Mouse (Mus musculus) liver, postnatal 0 days (tissue): Measurements from ENCODE around the gene Klf6. TPM values are rescaled to one million over a fixed set of nuclear protein-coding genes. Genes with fewer than 3 reads are reported as not detected.
A peak's percentile ranks its signal among the peaks of the same experiment; 100 is the strongest.

Experiments used
- ATAC-seq: fragments of 200-750 bp; cut with Nextera tagmentation; 2 replicates; pipeline ENCODE4 v1.8.0; 2017; ENCODE audit warnings: mild to moderate bottlenecking, moderate library complexity
- DNase-seq: peaks from one replicate; pipeline ENCODE4 v3.0.0-alpha.2; 2016
- H3K27ac ChIP-seq: fragments of 300-500 bp; sonication (generic); 2 replicates; pipeline ENCODE4 v1.5.1; 2014; ENCODE audit warnings: antibody characterized with exemption, moderate library complexity, mild to moderate bottlenecking, low read depth
- H3K27me3 ChIP-seq: fragments of 300-500 bp; sonication (generic); 2 replicates; pipeline ENCODE4 v1.6.1; 2014; ENCODE audit warnings: low read length, control low read depth, mixed read lengths; ENCODE audit not compliant: insufficient read depth
- H3K36me3 ChIP-seq: fragments of 300-500 bp; sonication (generic); replicated peaks from 2 replicates; pipeline ENCODE4 v1.6.1; 2014; ENCODE audit warnings: mild to moderate bottlenecking, control low read depth, low read length, moderate library complexity, mixed read lengths; ENCODE audit not compliant: insufficient read depth
- H3K4me1 ChIP-seq: fragments of 300-500 bp; sonication (generic); 2 replicates; pipeline ENCODE4 v1.6.1; 2014; ENCODE audit warnings: antibody characterized with exemption, mild to moderate bottlenecking, control low read depth; ENCODE audit not compliant: insufficient read depth
- H3K4me2 ChIP-seq: fragments of 300-500 bp; sonication (generic); 2 replicates; pipeline ENCODE4 v1.6.1; 2014; ENCODE audit warnings: low read depth, mild to moderate bottlenecking, low read length, moderate library complexity, mixed read lengths
- H3K4me3 ChIP-seq: fragments of 300-500 bp; sonication (generic); 2 replicates; pipeline ENCODE4 v1.5.1; 2014; ENCODE audit warnings: low read depth, low read length
- H3K9ac ChIP-seq: fragments of 300-500 bp; sonication (generic); replicated peaks from 2 replicates; pipeline ENCODE4 v1.6.1; 2014; ENCODE audit warnings: mild to moderate bottlenecking, moderate library complexity
- H3K9me3 ChIP-seq: fragments of 300-500 bp; sonication (generic); 2 replicates; pipeline ENCODE4 v1.6.1; 2016; ENCODE audit warnings: mild to moderate bottlenecking, control low read depth, low read length, mixed read lengths
- CTCF ChIP-seq: sonication (generic); IDR thresholded peaks from 2 replicates; pipeline ENCODE4 v1.5.1; 2016; ENCODE audit warnings: antibody characterized with exemption, low read depth
- EP300 ChIP-seq: IDR thresholded peaks from 2 replicates; pipeline ENCODE4 v1.6.1; 2016; ENCODE audit warnings: antibody characterized with exemption, low read depth, mild to moderate bottlenecking
- WGBS: fragments of 180-500 bp; shearing (Covaris S2); extraction: QIAGEN DNeasy Blood & Tissue Kit; methylation state at CpG from one replicate; pipeline ENCODE4 v1.1.7; 2014; ENCODE audit not compliant: insufficient replicate concordance; 5-methylcytosine and 5-hydroxymethylcytosine counted together
- polyA plus RNA-seq: library from polyadenylated mRNA; unstranded; fragments of >200 nt; fragmentation: Nextera tagmentation; extraction: Ambion mirVana; gene quantifications from 2 replicates; pipeline ENCODE4 v1.2.1, GENCODE M21; 2015

The Klf6 gene
- polyA plus RNA-seq, 1 experiment from 2014 or later = 18.9 TPM

- Histone ChIP-seq H3K4me3 (no peak overlapping the region), H3K4me2 (no peak overlapping the region), H3K9ac (no peak overlapping the region), H3K27me3 (no peaks in the 10 kb centered on the region), H3K36me3 (peaks cover 19% of the 10 kb centered on the region), H3K9me3 (no peaks in the 10 kb centered on the region), H3K4me1 (peaks cover 5% of the 10 kb centered on the region; the same call in 1 of the 2 replicates), H3K27ac (no peak overlapping the region)
- no peak for ATAC-seq
- no peak for DNase-seq
- TF ChIP-seq CTCF (no peak), EP300 (no peak)
- 81% methylated on average over 7 of the region's 7 CpGs for WGBS
These were observed 10.1 kb downstream of the Klf6 start for GRCm38 (mm10) chr13:5871414-5871813.

DNA sequence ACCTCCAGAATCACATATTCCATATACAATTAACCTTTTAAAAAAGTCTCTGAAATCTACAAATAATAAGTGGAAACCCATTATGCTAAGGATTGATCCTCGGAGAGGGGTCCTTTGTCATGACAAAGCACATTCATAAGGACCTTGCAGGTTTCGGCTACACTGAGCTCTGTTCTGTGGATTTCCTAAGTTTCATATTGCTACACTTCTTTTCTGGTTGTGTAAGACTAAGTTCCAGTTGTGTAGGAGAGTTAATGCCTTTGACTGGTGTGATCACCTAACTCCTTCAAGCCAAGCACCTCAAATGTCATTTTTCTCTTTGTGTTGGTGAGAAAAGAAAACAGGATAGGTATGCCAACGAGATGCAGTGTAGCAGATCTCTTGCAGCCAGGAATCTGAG is 12.4 kb downstream of the Klf6 start:
- DNase-seq (no peak), ATAC-seq (no peak)
- Histone ChIP-seq H3K27me3 (no peaks in the 10 kb centered on the region), H3K36me3 (0 out of 2 replicates have a peak, but pooled peaks cover 2% of the 10 kb centered on the region), H3K4me2 (no peak overlapping the region), H3K27ac (no peak overlapping the region), H3K4me1 (peaks cover 5% of the 10 kb centered on the region; the same call in 1 of the 2 replicates), H3K9me3 (no peaks in the 10 kb centered on the region), H3K9ac (no peak overlapping the region), H3K4me3 (no peak overlapping the region)
- 66% methylated on average over 3 of the region's 3 CpGs for WGBS
- TF ChIP-seq CTCF = no peak
- no peak for TF ChIP-seq EP300

- no peaks in the 10 kb centered on the region for H3K9me3 ChIP-seq
- peaks cover 3% of the 10 kb centered on the region; the same call in 1 of the 2 replicates for H3K4me1 ChIP-seq
- no peaks in the 10 kb centered on the region for H3K27me3 ChIP-seq
- ATAC-seq = peak; percentile 57
- H3K9ac ChIP-seq = no peak overlapping the region
- no peaks in the 10 kb centered on the region for H3K36me3 ChIP-seq
- DNase-seq = no peak
- H3K4me3 ChIP-seq = no peak overlapping the region
- WGBS = 65% methylated on average over 3 of the region's 3 CpGs
- H3K27ac ChIP-seq = no peak overlapping the region
- TF ChIP-seq CTCF (no peak), EP300 (0 out of 2 replicates have a peak, but pooled peaks have one; percentile 57)
- no peak overlapping the region for H3K4me2 ChIP-seq
These were observed 14.2 kb downstream of the Klf6 start for GRCm38 (mm10) chr13:5875478-5875877.

DNA sequence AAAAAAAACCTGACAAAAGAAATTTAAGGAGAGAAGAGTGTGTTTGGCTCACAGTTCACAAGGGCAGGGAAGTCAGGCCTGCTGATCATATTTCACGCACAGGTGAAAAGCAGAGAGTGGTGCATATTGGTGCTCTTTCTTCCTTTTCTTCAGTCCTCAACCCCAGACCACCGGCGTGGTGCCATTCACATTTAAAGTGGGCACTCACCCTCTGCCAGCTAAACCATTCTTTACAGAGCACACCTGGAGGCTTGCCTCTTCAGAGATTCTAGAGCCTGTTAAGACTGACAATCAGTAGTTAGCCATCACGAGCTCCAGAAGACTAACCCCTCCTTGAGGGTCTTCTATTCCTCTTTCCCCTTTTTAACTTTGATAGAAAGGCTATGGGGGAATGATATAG is 17.5 kb downstream of the Klf6 start:
- ATAC-seq = no peak
- no peak for DNase-seq
- Histone ChIP-seq H3K4me3 (no peak overlapping the region), H3K36me3 (no peaks in the 10 kb centered on the region), H3K9ac (no peak overlapping the region), H3K27me3 (no peaks in the 10 kb centered on the region), H3K4me2 (no peak overlapping the region), H3K9me3 (no peaks in the 10 kb centered on the region), H3K4me1 (no peaks in the 10 kb centered on the region), H3K27ac (no peak overlapping the region)
- TF ChIP-seq EP300 = no peak
- no peak for TF ChIP-seq CTCF
- WGBS = 77% methylated on average over 4 of the region's 4 CpGs

- Histone ChIP-seq H3K27ac (no peak overlapping the region), H3K9me3 (no peaks in the 10 kb centered on the region), H3K4me2 (no peak overlapping the region), H3K9ac (no peak overlapping the region), H3K36me3 (no peaks in the 10 kb centered on the region), H3K4me3 (no peak overlapping the region), H3K4me1 (no peaks in the 10 kb centered on the region), H3K27me3 (no peaks in the 10 kb centered on the region)
- TF ChIP-seq CTCF = no peak
- no peak for TF ChIP-seq EP300
- no peak for ATAC-seq
- 77% methylated on average over 4 of the region's 4 CpGs for WGBS
- DNase-seq = no peak
These were observed 25.5 kb downstream of the Klf6 start for GRCm38 (mm10) chr13:5886810-5887209.

- ATAC-seq (peak; percentile 54), DNase-seq (peak; percentile 16)
- peak overlapping the region; percentile 36 for H3K27ac ChIP-seq
- no peaks in the 10 kb centered on the region for H3K27me3 ChIP-seq
- TF ChIP-seq CTCF (no peak), EP300 (no peak)
- no peaks in the 10 kb centered on the region for H3K9me3 ChIP-seq
- H3K4me3 ChIP-seq = no peak overlapping the region
- H3K4me1 ChIP-seq = 0 out of 2 replicates have a peak, but pooled peaks cover under 1% of the 10 kb centered on the region
- H3K36me3 ChIP-seq = no peaks in the 10 kb centered on the region
- no peak overlapping the region for H3K9ac ChIP-seq
- H3K4me2 ChIP-seq = no peak overlapping the region
- 41% methylated on average over 5 of the region's 5 CpGs for WGBS
These were observed 26.9 kb downstream of the Klf6 start for GRCm38 (mm10) chr13:5888164-5888563.

- no peak overlapping the region for H3K27ac ChIP-seq
- no peak overlapping the region for H3K4me2 ChIP-seq
- no peak for TF ChIP-seq EP300
- no peak for TF ChIP-seq CTCF
- H3K27me3 ChIP-seq = no peaks in the 10 kb centered on the region
- ATAC-seq (no peak; the same call in 1 of the 2 replicates), DNase-seq (no peak)
- no peak overlapping the region for H3K9ac ChIP-seq
- H3K4me1 ChIP-seq = 0 out of 2 replicates have a peak, but pooled peaks cover 2% of the 10 kb centered on the region
- no peak overlapping the region for H3K4me3 ChIP-seq
- H3K36me3 ChIP-seq = no peaks in the 10 kb centered on the region
- WGBS = 57% methylated on average over 1 of the region's 1 CpGs
- no peaks in the 10 kb centered on the region for H3K9me3 ChIP-seq
These were observed 27.4 kb downstream of the Klf6 start for GRCm38 (mm10) chr13:5888731-5889130.
